Mouse (Mus musculus): Measurements from ENCODE around the gene Myd88. TPM values are rescaled to one million over a fixed set of nuclear protein-coding genes. Genes with fewer than 3 reads are reported as not detected.

Myd88 gene
- polyA plus RNA-seq, 1 experiment: 27.0 TPM

- 85% methylated on average over 1 of the region's 1 CpGs for WGBS
- Histone ChIP-seq H3K36me3 (ENCODE audit: control insufficient read depth, insufficient read depth, low read length) (no peaks in the 10 kb centered on the region), H3K27me3 (ENCODE audit: control insufficient read depth, insufficient read depth, low read length) (no peaks in the 10 kb centered on the region), H3K4me1 (ENCODE audit: control insufficient read depth, insufficient read depth, insufficient read length) (no peaks in the 10 kb centered on the region), H3K27ac (ENCODE audit: insufficient read depth, low read length) (no peak overlapping the region), H3K4me3 (ENCODE audit: extremely low read depth, insufficient read depth, insufficient read length) (no peak overlapping the region)
- TF ChIP-seq CTCF (IDR thresholded peaks at IDR 0.05; ENCODE audit: extremely low read depth, insufficient read depth, insufficient read length, insufficient replicate concordance) (no peak), POLR2A (IDR thresholded peaks at IDR 0.05; ENCODE audit: low read depth, low read length) (no peak)
- DNase-seq (ENCODE audit: low read depth in 1 of 2, low spot score in 2 of 2): no peak
Observed at GRCm38 (mm10) chr9:119309067-119309466, 32.1 kb downstream of the Myd88 start.

- Histone ChIP-seq H3K4me1 (ENCODE audit: control insufficient read depth, insufficient read depth, insufficient read length) (no peaks in the 10 kb centered on the region), H3K36me3 (ENCODE audit: control insufficient read depth, insufficient read depth, low read length) (peaks cover 3% of the 10 kb centered on the region), H3K27me3 (ENCODE audit: control insufficient read depth, insufficient read depth, low read length) (no peaks in the 10 kb centered on the region), H3K4me3 (ENCODE audit: extremely low read depth, insufficient read depth, insufficient read length) (no peak overlapping the region), H3K27ac (ENCODE audit: insufficient read depth, low read length) (no peak overlapping the region)
- TF ChIP-seq CTCF (IDR thresholded peaks at IDR 0.05; ENCODE audit: extremely low read depth, insufficient read depth, insufficient read length, insufficient replicate concordance): no peak
- 91% methylated on average over 7 of the region's 7 CpGs for WGBS
- DNase-seq (ENCODE audit: low read depth in 1 of 2, low spot score in 2 of 2): no peak
Observed at GRCm38 (mm10) chr9:119305863-119306262, 35.3 kb downstream of the Myd88 start.

GRCm38 (mm10) chr9:119298563-119298962 is 42.6 kb downstream of the Myd88 start:
- Histone ChIP-seq H3K4me1 (ENCODE audit: control insufficient read depth, insufficient read depth, insufficient read length) (no peaks in the 10 kb centered on the region), H3K27me3 (ENCODE audit: control insufficient read depth, insufficient read depth, low read length) (no peaks in the 10 kb centered on the region), H3K4me3 (ENCODE audit: extremely low read depth, insufficient read depth, insufficient read length) (no peak overlapping the region), H3K27ac (ENCODE audit: insufficient read depth, low read length) (no peak overlapping the region), H3K36me3 (ENCODE audit: control insufficient read depth, insufficient read depth, low read length) (peaks cover 6% of the 10 kb centered on the region)
- no peak for DNase-seq (ENCODE audit: low read depth in 1 of 2, low spot score in 2 of 2)
- no peak for TF ChIP-seq POLR2A (IDR thresholded peaks at IDR 0.05; ENCODE audit: low read depth, low read length)
- TF ChIP-seq CTCF (IDR thresholded peaks at IDR 0.05; ENCODE audit: extremely low read depth, insufficient read depth, insufficient read length, insufficient replicate concordance): no peak
- 95% methylated on average over 3 of the region's 3 CpGs for WGBS

- no peak overlapping the region for H3K4me3 ChIP-seq (ENCODE audit: extremely low read depth, insufficient read depth, insufficient read length)
- TF ChIP-seq CTCF (IDR thresholded peaks at IDR 0.05; ENCODE audit: extremely low read depth, insufficient read depth, insufficient read length, insufficient replicate concordance): no peak
- TF ChIP-seq POLR2A (IDR thresholded peaks at IDR 0.05; ENCODE audit: low read depth, low read length): no peak
- H3K4me1 ChIP-seq (ENCODE audit: control insufficient read depth, insufficient read depth, insufficient read length): no peaks in the 10 kb centered on the region
- H3K27ac ChIP-seq (ENCODE audit: insufficient read depth, low read length): no peak overlapping the region
- peaks cover 6% of the 10 kb centered on the region for H3K36me3 ChIP-seq (ENCODE audit: control insufficient read depth, insufficient read depth, low read length)
- H3K27me3 ChIP-seq (ENCODE audit: control insufficient read depth, insufficient read depth, low read length): no peaks in the 10 kb centered on the region
- DNase-seq (ENCODE audit: low read depth in 1 of 2, low spot score in 2 of 2): no peak
- WGBS: 91% methylated on average over 6 of the region's 6 CpGs
Observed at GRCm38 (mm10) chr9:119297696-119298095, 43.5 kb downstream of the Myd88 start.

- no peak for DNase-seq (ENCODE audit: low read depth in 1 of 2, low spot score in 2 of 2)
- Histone ChIP-seq H3K4me1 (ENCODE audit: control insufficient read depth, insufficient read depth, insufficient read length) (no peaks in the 10 kb centered on the region), H3K4me3 (ENCODE audit: extremely low read depth, insufficient read depth, insufficient read length) (no peak overlapping the region), H3K27me3 (ENCODE audit: control insufficient read depth, insufficient read depth, low read length) (no peaks in the 10 kb centered on the region), H3K36me3 (ENCODE audit: control insufficient read depth, insufficient read depth, low read length) (peaks cover 5% of the 10 kb centered on the region; the same call in 1 of the 2 replicates), H3K27ac (ENCODE audit: insufficient read depth, low read length) (no peak overlapping the region)
- TF ChIP-seq CTCF (IDR thresholded peaks at IDR 0.05; ENCODE audit: extremely low read depth, insufficient read depth, insufficient read length, insufficient replicate concordance): no peak
- TF ChIP-seq POLR2A (IDR thresholded peaks at IDR 0.05; ENCODE audit: low read depth, low read length): no peak
- 88% methylated on average over 3 of the region's 3 CpGs for WGBS
Observed at GRCm38 (mm10) chr9:119290791-119291190, 50.4 kb downstream of the Myd88 start.

Other genes starting within 250 kb of the Myd88 start
- 6.3 and 6.5 TPM in 2 replicates for gene Plcd1, start 247.9 kb downstream of the Myd88 start, polyA plus RNA-seq (2012; rRNA removed)
- gene Dlec1, start 238.9 kb downstream of the Myd88 start, polyA plus RNA-seq (2012; rRNA removed): 0.32 and 0.65 TPM in 2 replicates
- gene Acaa1b, start 184.3 kb downstream of the Myd88 start, polyA plus RNA-seq (2012; rRNA removed): 0.86 and 0.92 TPM in 2 replicates
- not detected in 2 replicates for gene Gm47289, start 182.2 kb downstream of the Myd88 start, polyA plus RNA-seq (2012; rRNA removed)
- 0.07 and 0.13 TPM in 2 replicates for gene Slc22a13, start 132.3 kb downstream of the Myd88 start, polyA plus RNA-seq (2012; rRNA removed)
- gene Oxsr1, start 19.0 kb downstream of the Myd88 start, polyA plus RNA-seq (2012; rRNA removed): 9.4 and 9.5 TPM in 2 replicates
- 138 and 173 TPM in 2 replicates for gene Acaa1a, start 1.7 kb downstream of the Myd88 start, polyA plus RNA-seq (2012; rRNA removed)
- 1.3 and 2.0 TPM in 2 replicates for gene Xylb, start 16.0 kb upstream of the Myd88 start, polyA plus RNA-seq (2012; rRNA removed)
- 0.19 and 0.22 TPM in 2 replicates for gene Slc22a14, start 24.1 kb upstream of the Myd88 start, polyA plus RNA-seq (2012; rRNA removed)
- 1.3 and 1.5 TPM in 2 replicates for gene Acvr2b, start 60.7 kb upstream of the Myd88 start, polyA plus RNA-seq (2012; rRNA removed)
- gene Exog, start 103.5 kb upstream of the Myd88 start, polyA plus RNA-seq (2012; rRNA removed): 1.9 and 2.2 TPM in 2 replicates
- 1.4 and 1.9 TPM in 2 replicates for gene Scn5a, start 237.6 kb upstream of the Myd88 start, polyA plus RNA-seq (2012; rRNA removed)